Mouse (Mus musculus): Measurements from ENCODE around the gene Mlkl.
A peak's percentile ranks its signal among the peaks of the same experiment; 100 is the strongest.

Gene Mlkl

GRCm38 (mm10) chr8:111337890-111338347, at the start of gene Mlkl:
Gene Mlkl, minus strand, starts transcription at chr8:111338177.
- DNase-seq (ENCODE audit: low spot score), result no peak

GRCm38 (mm10) chr8:111385915-111386314, 47.9 kb upstream of the Mlkl start:
- no peak for DNase-seq (ENCODE audit: low spot score)

- DNase-seq (ENCODE audit: low spot score), result no peak
Observed at GRCm38 (mm10) chr8:111384628-111385027, 46.7 kb upstream of the Mlkl start.

GRCm38 (mm10) chr8:111375192-111375591, 37.2 kb upstream of the Mlkl start:
- DNase-seq (ENCODE audit: low spot score), result no peak

- DNase-seq (ENCODE audit: low spot score), result no peak
Observed at GRCm38 (mm10) chr8:111369711-111370110, 31.7 kb upstream of the Mlkl start.

- DNase-seq (ENCODE audit: low spot score), result no peak
Observed at GRCm38 (mm10) chr8:111367350-111367749, 29.4 kb upstream of the Mlkl start.

- no peak for DNase-seq (ENCODE audit: low spot score)
Observed at GRCm38 (mm10) chr8:111366610-111367234, 28.7 kb upstream of the Mlkl start.

- DNase-seq (ENCODE audit: low spot score), result no peak
Observed at GRCm38 (mm10) chr8:111363489-111363888, 25.5 kb upstream of the Mlkl start.

GRCm38 (mm10) chr8:111360579-111361209, 22.7 kb upstream of the Mlkl start:
- DNase-seq (ENCODE audit: low spot score), result no peak

- DNase-seq (ENCODE audit: low spot score), result no peak
Observed at GRCm38 (mm10) chr8:111359936-111360335, 22.0 kb upstream of the Mlkl start.

GRCm38 (mm10) chr8:111358905-111359304, 20.9 kb upstream of the Mlkl start:
- no peak for DNase-seq (ENCODE audit: low spot score)

GRCm38 (mm10) chr8:111357433-111357832, 19.5 kb upstream of the Mlkl start:
- DNase-seq (ENCODE audit: low spot score), result no peak

GRCm38 (mm10) chr8:111353497-111353896, 15.5 kb upstream of the Mlkl start:
- DNase-seq (ENCODE audit: low spot score), result no peak

GRCm38 (mm10) chr8:111352289-111352688, 14.3 kb upstream of the Mlkl start:
- DNase-seq (ENCODE audit: low spot score), result no peak

GRCm38 (mm10) chr8:111350577-111350976, 12.6 kb upstream of the Mlkl start:
- DNase-seq (ENCODE audit: low spot score), result no peak

GRCm38 (mm10) chr8:111343225-111343624, 5.2 kb upstream of the Mlkl start:
- DNase-seq (ENCODE audit: low spot score), result peak; percentile 37

GRCm38 (mm10) chr8:111340186-111340585, 2.2 kb upstream of the Mlkl start:
- DNase-seq (ENCODE audit: low spot score), result no peak

- no peak for DNase-seq (ENCODE audit: low spot score)
Observed at GRCm38 (mm10) chr8:111338370-111339208, 612 bp upstream of the Mlkl start.

GRCm38 (mm10) chr8:111337311-111337889, 577 bp downstream of the Mlkl start:
- DNase-seq (ENCODE audit: low spot score), result no peak

- no peak for DNase-seq (ENCODE audit: low spot score)
Observed at GRCm38 (mm10) chr8:111336692-111337091, 1.3 kb downstream of the Mlkl start.

GRCm38 (mm10) chr8:111325222-111325790, 12.7 kb downstream of the Mlkl start:
- no peak for DNase-seq (ENCODE audit: low spot score)

- no peak for DNase-seq (ENCODE audit: low spot score)
Observed at GRCm38 (mm10) chr8:111314729-111315128, 23.2 kb downstream of the Mlkl start.
